8 mouse cellular contexts compared by ENCODE assay signal in genomic region chr12:79924921-79925703, GRCm38 (mm10).
DNase-seq lines count a peak whose midpoint lies in the region; ATAC-seq lines count a peak whose summit lies in the region.

No protein-coding gene starts in this region.

- no peaks in the 10 kb centered on the region for H3K27me3 ChIP-seq in embryonic facial prominence, embryonic 15.5 days
- H3K27me3 ChIP-seq in hindbrain, embryonic 13.5 days = no peaks in the 10 kb centered on the region
- H3K27me3 ChIP-seq in limb, embryonic 10.5 days (ENCODE audit: low read depth, poor library complexity, severe bottlenecking) = no peaks in the 10 kb centered on the region

- H3K36me3 ChIP-seq in embryonic facial prominence, embryonic 15.5 days = no peaks in the 10 kb centered on the region
- H3K36me3 ChIP-seq in hindbrain, embryonic 13.5 days = no peaks in the 10 kb centered on the region
- H3K36me3 ChIP-seq in limb, embryonic 10.5 days = no peaks in the 10 kb centered on the region

- WGBS in embryonic facial prominence, embryonic 15.5 days = 7% methylated on average over 16 of the region's 16 CpGs
- WGBS in hindbrain, embryonic 13.5 days = 1% methylated on average over 16 of the region's 16 CpGs
- 6% methylated on average over 16 of the region's 16 CpGs for WGBS in limb, embryonic 10.5 days

- H3K27ac ChIP-seq in embryonic facial prominence, embryonic 15.5 days (replicated peaks) = peak overlapping the region; percentile 97
- H3K27ac ChIP-seq in hindbrain, embryonic 13.5 days = peak overlapping the region; percentile 97
- peak overlapping the region; percentile 84 for H3K27ac ChIP-seq in limb, embryonic 10.5 days

- no peak overlapping the region for H3K9ac ChIP-seq in embryonic facial prominence, embryonic 15.5 days
- H3K9ac ChIP-seq in hindbrain, embryonic 13.5 days = peak overlapping the region; percentile 66

- peak overlapping the region; percentile 6; the same call in 1 of the 2 replicates for H3K4me3 ChIP-seq in embryonic facial prominence, embryonic 15.5 days (replicated peaks)
- no peak overlapping the region for H3K4me3 ChIP-seq in hindbrain, embryonic 13.5 days
- H3K4me3 ChIP-seq in limb, embryonic 10.5 days = 0 out of 2 replicates have a peak overlapping the region, but pooled peaks have one; percentile 17

- peak; percentile 43 for DNase-seq in ovary, adult 18-20 months (ENCODE audit: low spot score)
- no peak for DNase-seq in ovary, postnatal 14 days (ENCODE audit: low spot score)
- DNase-seq in limb, embryonic 10.5 days (ENCODE audit: low spot score) = peak; percentile 58
- peak; percentile 29 for DNase-seq in right cerebral cortex, postnatal 14 days
- DNase-seq in kidney, postnatal 10 days = no peak
- no peak for DNase-seq in adrenal gland, postnatal 14 days

- H3K4me1 ChIP-seq in embryonic facial prominence, embryonic 15.5 days = peaks cover 68% of the 10 kb centered on the region
- H3K4me1 ChIP-seq in hindbrain, embryonic 13.5 days (replicated peaks) = peaks cover 68% of the 10 kb centered on the region
- peaks cover 73% of the 10 kb centered on the region for H3K4me1 ChIP-seq in limb, embryonic 10.5 days

- H3K9me3 ChIP-seq in embryonic facial prominence, embryonic 15.5 days (replicated peaks) = no peaks in the 10 kb centered on the region
- H3K9me3 ChIP-seq in hindbrain, embryonic 13.5 days = no peaks in the 10 kb centered on the region
- H3K9me3 ChIP-seq in limb, embryonic 10.5 days (replicated peaks) = no peaks in the 10 kb centered on the region

- peak; percentile 74 for ATAC-seq in embryonic facial prominence, embryonic 15.5 days (ENCODE audit: insufficient number of reproducible peaks, low FRiP score, low TSS enrichment, low read depth)
- peak; percentile 83 for ATAC-seq in hindbrain, embryonic 13.5 days (ENCODE audit: low FRiP score)

- peak overlapping the region; percentile 34 for H3K4me2 ChIP-seq in embryonic facial prominence, embryonic 15.5 days (replicated peaks)
- H3K4me2 ChIP-seq in hindbrain, embryonic 13.5 days = peak overlapping the region; percentile 42

Comparison
In these comparisons a context has a peak if more than half of its experiments do, and no peak if none do; other contexts are left out.
1. DNase-seq: peak in ovary, adult 18-20 months (single experiment), limb, embryonic 10.5 days (single experiment) and right cerebral cortex, postnatal 14 days (single experiment); none in ovary, postnatal 14 days (single experiment), kidney, postnatal 10 days (single experiment) and adrenal gland, postnatal 14 days (single experiment).
2. Peak in every context shown above with its lines, with median percentiles within 50 percentile points of each other: H3K27ac ChIP-seq.